Mouse (Mus musculus): ENCODE results near the gene Mbnl2. TPM values are rescaled to one million over a fixed set of nuclear protein-coding genes. Genes with fewer than 3 reads are reported as not detected.
"Not testable (repeated sequence)": the region's sequence is repeated elsewhere in the genome, so short reads cannot be mapped to it uniquely, and the experiment has no call there.

Gene Mbnl2
- polyA plus RNA-seq, 1 experiment from 2014 or later = 30.0 TPM

DNA sequence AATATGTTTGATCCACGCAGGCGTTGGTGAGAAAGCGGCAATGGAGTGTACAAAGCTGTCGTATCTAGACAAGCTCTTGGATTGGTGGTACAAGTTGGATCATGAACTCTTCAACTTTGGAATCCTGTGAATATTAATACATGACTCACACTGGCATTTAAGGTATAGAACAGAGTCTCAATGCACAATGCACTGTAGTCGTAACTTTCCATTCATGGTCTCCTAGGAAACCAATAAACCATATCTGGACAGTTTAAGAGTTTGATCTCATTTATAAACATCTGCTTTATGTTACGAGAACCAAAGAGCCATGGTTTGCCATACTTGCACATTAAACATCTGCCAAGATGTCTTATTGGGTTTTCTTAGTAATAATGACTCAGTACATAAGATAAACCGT, 66.9 kb downstream of the Mbnl2 start:
- H3K4me1 ChIP-seq = peaks cover 15% of the 10 kb centered on the region
- WGBS = 97% methylated on average over 7 of the region's 7 CpGs
- no peak overlapping the region for H3K27ac ChIP-seq
- H3K9me3 ChIP-seq = peaks cover 15% of the 10 kb centered on the region; the same call in 1 of the 2 replicates
- H3K4me3 ChIP-seq = no peak overlapping the region
- H3K36me3 ChIP-seq (replicated peaks) = peaks cover 20% of the 10 kb centered on the region
- no peak for DNase-seq (ENCODE audit: extremely low spot score, low spot score)
- no peaks in the 10 kb centered on the region for H3K27me3 ChIP-seq (ENCODE audit: poor library complexity, severe bottlenecking)

DNA sequence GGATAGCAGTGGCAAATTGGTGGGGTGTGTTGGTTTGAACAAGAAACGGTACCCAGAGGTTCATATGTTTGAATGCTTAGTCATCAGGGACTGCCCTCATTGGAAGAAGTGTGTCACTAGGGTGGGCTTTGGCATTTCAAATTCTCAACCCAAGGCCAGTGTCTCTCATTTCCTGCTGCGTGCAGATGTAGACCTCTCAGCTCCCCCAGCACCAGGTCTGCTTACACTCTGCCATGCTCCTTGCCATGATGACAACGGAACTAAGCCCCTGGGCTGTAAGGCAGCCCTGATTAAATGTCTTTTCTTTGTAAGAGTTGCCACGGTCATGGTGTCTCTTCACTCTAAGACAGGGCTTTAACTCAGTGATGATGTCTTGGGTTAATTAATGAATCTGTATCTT, 69.2 kb downstream of the Mbnl2 start:
- WGBS = 93% methylated on average over 4 of the region's 4 CpGs
- DNase-seq (ENCODE audit: extremely low spot score, low spot score) = no peak
- H3K4me3 ChIP-seq = no peak overlapping the region
- H3K27ac ChIP-seq = no peak overlapping the region
- peaks cover 34% of the 10 kb centered on the region for H3K36me3 ChIP-seq (replicated peaks)
- H3K27me3 ChIP-seq (ENCODE audit: poor library complexity, severe bottlenecking) = no peaks in the 10 kb centered on the region
- peaks cover 15% of the 10 kb centered on the region; the same call in 1 of the 2 replicates for H3K9me3 ChIP-seq
- no peaks in the 10 kb centered on the region for H3K4me1 ChIP-seq

- Histone ChIP-seq H3K27me3 (ENCODE audit: poor library complexity, severe bottlenecking) (no peaks in the 10 kb centered on the region), H3K4me1 (no peaks in the 10 kb centered on the region), H3K4me3 (no peak overlapping the region), H3K27ac (no peak overlapping the region), H3K9me3 (peaks cover 15% of the 10 kb centered on the region; the same call in 1 of the 2 replicates), H3K36me3 (replicated peaks) (peaks cover 34% of the 10 kb centered on the region)
- 85% methylated on average over 11 of the region's 11 CpGs for WGBS
- no peak for DNase-seq (ENCODE audit: extremely low spot score, low spot score)
Measured at GRCm38 (mm10) chr14:120347410-120348315, 72.2 kb downstream of the Mbnl2 start.

DNA sequence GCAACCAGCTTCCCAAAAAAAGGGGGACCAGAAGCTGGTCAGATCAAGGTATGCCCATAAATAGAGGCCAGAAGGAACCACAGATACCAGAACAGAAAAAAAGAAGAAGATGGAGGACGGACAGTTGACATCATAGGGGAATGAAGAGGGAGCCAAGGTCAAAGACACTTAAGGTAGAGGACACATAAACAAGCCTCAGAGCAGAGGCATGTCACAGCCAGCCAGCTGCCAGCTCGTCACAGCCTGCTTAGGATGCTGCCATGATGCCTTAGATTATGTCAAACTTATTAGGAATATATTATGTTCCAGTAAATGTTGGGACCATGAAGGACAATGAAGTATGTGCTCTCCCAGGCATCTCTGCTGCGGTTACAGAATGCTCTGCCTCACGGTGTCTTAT, 73.9 kb downstream of the Mbnl2 start:
- H3K36me3 ChIP-seq (replicated peaks) = peaks cover 32% of the 10 kb centered on the region
- H3K4me1 ChIP-seq = peaks cover 5% of the 10 kb centered on the region
- no peaks in the 10 kb centered on the region for H3K27me3 ChIP-seq (ENCODE audit: poor library complexity, severe bottlenecking)
- peaks cover 15% of the 10 kb centered on the region; the same call in 1 of the 2 replicates for H3K9me3 ChIP-seq
- no peak overlapping the region for H3K4me3 ChIP-seq
- H3K27ac ChIP-seq = no peak overlapping the region
- DNase-seq (ENCODE audit: extremely low spot score, low spot score) = no peak
- 91% methylated on average over 4 of the region's 4 CpGs for WGBS

DNA sequence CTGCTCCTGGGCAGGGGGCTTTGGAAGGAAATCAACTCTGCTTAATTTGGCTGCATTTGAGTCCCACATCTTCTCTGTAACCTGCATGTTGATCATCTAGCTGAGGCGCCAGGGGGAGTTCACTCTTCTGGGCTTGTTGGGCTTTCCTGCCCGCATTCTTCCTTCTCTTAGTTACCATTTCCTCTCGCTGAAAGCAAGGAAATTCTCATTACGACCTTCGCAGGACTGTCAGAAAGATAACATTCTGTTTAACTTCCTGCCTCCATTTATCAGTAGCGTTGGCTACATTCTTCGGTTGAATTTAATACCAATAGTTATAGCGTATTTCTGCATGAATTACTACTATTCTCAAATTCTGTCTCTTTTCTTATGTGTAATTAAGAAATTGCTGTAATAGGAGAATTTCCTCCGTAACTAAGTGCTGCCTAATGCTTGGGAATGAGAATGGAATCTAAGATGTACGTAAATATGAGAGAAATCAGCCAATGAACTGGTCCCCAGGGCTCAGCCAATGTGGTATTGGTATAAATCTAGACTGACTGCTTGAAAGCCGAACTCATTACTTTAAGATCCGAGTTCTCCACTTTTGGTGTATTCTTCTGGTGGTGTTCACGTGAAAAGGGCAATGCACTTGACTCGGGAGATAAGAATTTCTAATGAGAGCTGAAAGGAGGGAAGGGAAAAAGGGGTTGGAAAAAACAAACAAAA, 76.8 kb downstream of the Mbnl2 start:
- H3K27ac ChIP-seq = no peak overlapping the region
- peaks cover 25% of the 10 kb centered on the region for H3K4me1 ChIP-seq
- DNase-seq (ENCODE audit: extremely low spot score, low spot score) = no peak
- H3K4me3 ChIP-seq = no peak overlapping the region
- H3K36me3 ChIP-seq (replicated peaks) = peaks cover 15% of the 10 kb centered on the region
- 89% methylated on average over 14 of the region's 14 CpGs for WGBS
- H3K9me3 ChIP-seq = peaks cover 11% of the 10 kb centered on the region; the same call in 1 of the 2 replicates
- no peaks in the 10 kb centered on the region for H3K27me3 ChIP-seq (ENCODE audit: poor library complexity, severe bottlenecking)

DNA sequence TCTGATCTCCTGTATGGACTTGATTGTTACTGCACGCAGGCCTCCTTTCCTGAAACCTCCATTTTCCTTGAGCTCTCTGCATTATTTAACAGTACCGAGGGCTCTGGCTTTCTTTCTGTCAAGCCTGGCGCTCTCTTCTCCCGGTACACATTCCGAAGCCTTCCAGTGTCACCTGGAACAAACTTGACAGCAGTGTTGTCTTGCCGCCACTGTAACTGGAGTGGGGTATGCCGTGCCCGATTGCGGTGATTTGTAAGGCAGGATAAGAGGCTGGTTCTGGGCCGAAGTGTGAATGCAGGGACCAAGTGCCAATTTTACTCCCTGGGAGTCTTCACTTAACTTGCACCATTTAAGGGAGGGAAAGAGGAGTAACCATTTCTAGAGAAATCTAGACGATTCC, 77.7 kb downstream of the Mbnl2 start:
- WGBS = 90% methylated on average over 11 of the region's 11 CpGs
- H3K4me3 ChIP-seq = no peak overlapping the region
- peaks cover 25% of the 10 kb centered on the region for H3K4me1 ChIP-seq
- no peak overlapping the region for H3K27ac ChIP-seq
- H3K9me3 ChIP-seq = peaks cover 16% of the 10 kb centered on the region; the same call in 1 of the 2 replicates
- peaks cover 14% of the 10 kb centered on the region for H3K36me3 ChIP-seq (replicated peaks)
- no peaks in the 10 kb centered on the region for H3K27me3 ChIP-seq (ENCODE audit: poor library complexity, severe bottlenecking)
- DNase-seq (ENCODE audit: extremely low spot score, low spot score) = no peak

GRCm38 (mm10) chr14:120354595-120354994, 79.1 kb downstream of the Mbnl2 start:
- Histone ChIP-seq H3K9me3 (peaks cover 16% of the 10 kb centered on the region; the same call in 1 of the 2 replicates), H3K4me3 (no peak overlapping the region), H3K27ac (peak overlapping the region; percentile 51), H3K27me3 (ENCODE audit: poor library complexity, severe bottlenecking) (no peaks in the 10 kb centered on the region), H3K36me3 (replicated peaks) (peaks cover 10% of the 10 kb centered on the region), H3K4me1 (peaks cover 25% of the 10 kb centered on the region)
- WGBS = 87% methylated on average over 6 of the region's 6 CpGs
- DNase-seq (ENCODE audit: extremely low spot score, low spot score) = no peak

GRCm38 (mm10) chr14:120355040-120355741, 79.7 kb downstream of the Mbnl2 start:
- Histone ChIP-seq H3K4me3 (peak overlapping the region; percentile 21), H3K9me3 (peaks cover 16% of the 10 kb centered on the region; the same call in 1 of the 2 replicates), H3K4me1 (peaks cover 25% of the 10 kb centered on the region), H3K27ac (peak overlapping the region; percentile 79), H3K36me3 (replicated peaks) (peaks cover 10% of the 10 kb centered on the region), H3K27me3 (ENCODE audit: poor library complexity, severe bottlenecking) (no peaks in the 10 kb centered on the region)
- 27% methylated on average over 14 of the region's 14 CpGs for WGBS
- peak; percentile 51 for DNase-seq (ENCODE audit: extremely low spot score, low spot score)

DNA sequence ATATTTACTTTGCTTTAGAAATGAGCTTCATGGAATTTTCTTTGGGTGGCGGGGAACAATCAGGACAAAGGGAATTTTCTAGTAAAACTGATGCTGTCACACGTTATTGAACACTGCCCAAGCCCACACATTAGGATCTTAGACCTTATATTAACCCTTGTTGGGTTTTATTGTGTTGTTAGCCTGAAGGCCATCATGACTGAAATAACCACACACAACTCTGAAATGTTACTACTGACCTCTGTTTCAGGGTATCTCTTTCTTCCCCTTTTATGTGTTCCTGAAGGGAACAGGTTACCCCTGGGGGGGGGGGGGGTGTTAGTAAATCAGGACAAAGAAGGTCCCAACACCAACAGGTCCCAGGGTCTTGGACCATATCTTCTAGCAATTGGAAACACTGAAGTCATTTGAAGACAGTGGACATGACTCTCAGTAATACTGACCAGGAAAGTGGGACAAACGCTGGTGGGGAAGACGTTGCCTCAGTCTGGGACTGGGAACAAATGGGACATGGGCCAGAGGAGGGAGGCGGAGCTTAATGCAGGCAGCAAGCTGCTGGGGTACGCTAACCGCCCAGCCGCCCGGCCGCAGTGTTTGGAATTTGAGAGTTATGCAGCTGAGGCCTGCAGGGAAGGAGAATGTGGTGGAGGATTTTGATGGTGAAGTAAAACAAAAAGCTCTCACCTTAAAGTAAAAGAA, 80.4 kb downstream of the Mbnl2 start:
- no peaks in the 10 kb centered on the region for H3K27me3 ChIP-seq (ENCODE audit: poor library complexity, severe bottlenecking)
- H3K4me3 ChIP-seq = no peak overlapping the region
- peaks cover 16% of the 10 kb centered on the region; the same call in 1 of the 2 replicates for H3K9me3 ChIP-seq
- peak overlapping the region; percentile 79 for H3K27ac ChIP-seq
- WGBS = 72% methylated on average over 10 of the region's 10 CpGs
- no peak for DNase-seq (ENCODE audit: extremely low spot score, low spot score)
- H3K4me1 ChIP-seq = peaks cover 25% of the 10 kb centered on the region
- H3K36me3 ChIP-seq (replicated peaks) = peaks cover 10% of the 10 kb centered on the region

DNA sequence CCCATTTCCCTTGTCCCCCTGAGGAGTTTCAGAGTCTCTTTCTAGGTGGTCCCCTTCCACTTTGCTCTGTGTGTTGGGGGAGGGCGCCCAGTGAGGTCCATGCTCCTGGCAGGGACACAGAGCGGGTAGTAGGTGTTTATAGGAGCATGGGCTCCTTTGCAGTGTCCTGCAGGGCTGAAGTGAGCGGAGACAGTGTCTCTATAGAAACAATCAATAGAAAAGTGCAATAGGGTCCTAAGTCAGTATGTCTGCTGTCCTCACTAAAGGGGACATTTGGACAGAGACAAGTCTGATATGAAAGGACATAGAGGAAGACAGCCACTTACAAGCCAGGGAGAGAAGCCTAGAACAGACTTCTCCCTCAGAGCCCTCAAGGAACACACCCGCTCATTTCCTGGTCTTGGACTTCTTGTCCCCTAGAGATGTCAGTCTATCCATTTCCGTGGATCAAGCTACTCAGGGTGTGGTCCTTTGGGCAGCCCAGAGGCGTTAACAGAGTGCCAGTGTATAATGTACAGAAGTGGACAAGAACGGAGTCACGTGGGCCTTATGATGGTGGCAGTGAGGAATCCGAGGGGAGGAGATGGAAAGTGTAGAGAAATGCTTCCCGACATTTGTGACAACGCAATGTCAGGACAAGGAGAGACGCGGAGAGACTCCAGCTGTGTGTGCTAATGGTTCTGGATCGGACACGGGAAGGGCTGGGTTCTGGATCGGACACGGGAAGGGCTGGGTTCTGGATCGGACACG, 82.0 kb downstream of the Mbnl2 start:
- H3K9me3 ChIP-seq = peaks cover 16% of the 10 kb centered on the region; the same call in 1 of the 2 replicates
- H3K27me3 ChIP-seq (ENCODE audit: poor library complexity, severe bottlenecking) = no peaks in the 10 kb centered on the region
- peaks cover 27% of the 10 kb centered on the region for H3K4me1 ChIP-seq
- H3K4me3 ChIP-seq = no peak overlapping the region
- no peak for DNase-seq (ENCODE audit: extremely low spot score, low spot score)
- peaks cover 10% of the 10 kb centered on the region for H3K36me3 ChIP-seq (replicated peaks)
- no peak overlapping the region for H3K27ac ChIP-seq
- 96% methylated on average over 19 of the region's 19 CpGs for WGBS

- Histone ChIP-seq H3K36me3 (replicated peaks) (peaks cover 10% of the 10 kb centered on the region), H3K9me3 (peaks cover 16% of the 10 kb centered on the region; the same call in 1 of the 2 replicates), H3K4me1 (peaks cover 22% of the 10 kb centered on the region)
- H3K4me3 ChIP-seq; DNase-seq (ENCODE audit: extremely low spot score, low spot score); H3K27ac ChIP-seq; H3K27me3 ChIP-seq (ENCODE audit: poor library complexity, severe bottlenecking): not testable (repeated sequence)
- 99% methylated on average over 8 of the region's 8 CpGs for WGBS
Measured at GRCm38 (mm10) chr14:120359608-120360007, 84.1 kb downstream of the Mbnl2 start.
